Mouse (Mus musculus) layer of hippocampus, postnatal 25 days (tissue): ENCODE data around the gene Cd244a. TPM values are rescaled to one million over a fixed set of nuclear protein-coding genes. Genes with fewer than 3 reads are reported as not detected.

Experiments used
- DNase-seq, 2 experiments: peaks; one replicate each; pipeline ENCODE4 v3.0.0; 2022; ENCODE audit warnings: mixed read lengths in 2 of 2, low spot score in 1 of 2; ENCODE audit errors: extremely low spot score in 1 of 2
- total RNA-seq, 2 experiments: library from RNA; stranded (reverse); gene quantifications; 2 replicates each; pipeline ENCODE4 v1.2.3; 2021

Gene Cd244a
- not detected for total RNA-seq

GRCm38 (mm10) chr1:171558898-171559297 lies at the start of gene Cd244a:
Gene Cd244a, plus strand, starts transcription at chr1:171559193.
- DNase-seq = no peak

- DNase-seq = no peak
Observed at GRCm38 (mm10) chr1:171513234-171513633, 45.8 kb upstream of the Cd244a start.

DNA sequence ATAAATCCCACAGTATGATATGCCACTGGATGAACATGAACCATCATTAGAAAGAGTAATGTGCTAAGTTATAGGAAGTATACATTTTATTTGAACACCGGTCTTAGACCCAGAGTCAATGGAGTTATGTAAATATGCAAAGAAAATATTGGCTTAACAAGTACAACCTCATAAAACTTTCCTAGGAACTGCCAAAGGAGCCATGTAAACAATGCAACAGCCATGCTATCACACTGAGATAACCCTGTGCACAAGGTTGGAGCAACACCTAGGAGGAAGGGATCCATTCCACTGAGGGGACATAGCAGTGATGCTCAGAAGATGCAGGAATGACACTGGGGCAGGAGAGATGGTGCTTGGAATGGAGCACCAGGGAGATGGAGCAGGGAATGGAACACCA lies 45.2 kb upstream of the Cd244a start:
- DNase-seq = no peak

DNA sequence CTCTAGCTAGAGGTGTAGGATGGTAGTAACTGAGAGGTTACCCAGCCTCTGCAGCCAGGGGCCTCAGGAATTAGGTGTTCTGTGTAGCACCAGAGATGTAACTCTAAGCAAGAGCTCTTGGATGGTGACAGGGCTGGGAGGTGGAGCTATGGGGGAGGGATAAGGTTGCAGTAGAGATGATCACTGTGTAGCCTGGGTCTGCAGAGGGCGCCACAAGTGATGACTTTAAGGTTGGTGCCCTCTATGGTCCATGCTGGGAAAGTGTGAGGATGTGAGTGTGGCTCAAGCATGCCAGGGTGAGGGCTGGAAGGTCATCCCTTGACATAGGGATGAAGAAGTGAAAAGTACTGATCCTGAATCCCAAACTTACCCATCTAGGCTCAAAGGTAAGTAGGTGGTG lies 44.0 kb upstream of the Cd244a start:
- DNase-seq = no peak

- DNase-seq = no peak
Observed at GRCm38 (mm10) chr1:171515557-171515956, 43.4 kb upstream of the Cd244a start.

GRCm38 (mm10) chr1:171531367-171531766 lies 27.6 kb upstream of the Cd244a start:
- no peak for DNase-seq

GRCm38 (mm10) chr1:171532830-171533229 lies 26.2 kb upstream of the Cd244a start:
- no peak for DNase-seq

DNA sequence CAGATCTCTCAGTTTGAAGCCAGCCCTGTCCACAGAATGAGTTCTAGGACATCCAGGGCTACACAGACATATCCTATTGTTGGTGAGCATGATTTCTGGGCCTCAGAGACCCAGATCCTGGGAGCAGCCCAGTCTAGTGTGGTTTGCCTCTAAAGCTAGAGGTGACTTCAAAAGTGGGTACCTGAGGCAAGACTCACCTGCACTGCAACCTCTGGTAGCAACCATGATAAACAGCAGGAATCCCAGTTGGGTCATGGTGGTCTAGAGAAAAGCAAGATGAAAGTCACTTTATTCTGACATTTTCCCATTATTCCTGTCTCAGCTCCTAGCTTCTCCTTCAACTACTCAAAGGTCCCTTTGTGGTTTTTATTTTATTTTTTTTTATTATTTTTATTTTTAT lies 24.4 kb upstream of the Cd244a start:
- DNase-seq = no peak

GRCm38 (mm10) chr1:171535194-171535593 lies 23.8 kb upstream of the Cd244a start, which contains the start of gene Itln1:
Gene Itln1, minus strand, starts transcription at chr1:171535294.
- no peak for DNase-seq

DNA sequence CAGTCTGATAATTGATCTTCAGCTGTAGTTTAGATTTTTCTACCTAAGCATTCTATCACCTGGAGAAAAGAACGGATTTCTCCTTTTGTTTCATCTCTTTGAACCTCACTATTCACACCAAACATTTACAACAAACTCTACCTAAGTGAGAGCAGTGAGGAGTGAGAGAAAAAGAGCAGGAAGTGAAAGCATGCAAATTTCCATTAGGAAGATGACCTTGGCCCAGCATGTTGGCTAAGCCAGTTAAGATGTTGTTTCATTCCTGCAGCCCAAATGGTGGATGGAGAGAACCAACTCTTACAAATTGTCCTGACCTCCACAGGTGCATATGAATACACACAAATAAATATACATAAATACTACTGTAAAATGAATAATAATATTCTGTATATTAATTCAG lies 18.3 kb upstream of the Cd244a start:
- DNase-seq = no peak

DNA sequence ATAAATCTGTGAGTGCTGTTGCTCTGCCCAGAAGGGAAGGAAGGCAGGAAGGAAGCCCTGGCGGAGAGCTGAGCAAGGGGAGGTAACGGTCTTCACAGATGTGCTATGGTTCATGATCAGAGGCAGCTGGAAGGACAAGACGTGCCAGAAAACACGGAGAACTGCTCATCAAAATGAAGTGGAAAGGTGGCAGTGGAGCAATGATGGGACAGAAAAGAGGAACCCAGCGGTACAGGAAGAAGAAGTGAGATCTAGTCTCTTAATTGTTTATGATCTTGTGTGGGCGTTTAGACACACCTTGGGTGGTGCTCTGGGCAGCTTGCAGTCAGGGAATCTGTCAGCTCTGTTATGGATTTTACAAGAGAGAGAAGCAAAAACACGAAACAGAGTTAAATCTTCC lies 7.7 kb upstream of the Cd244a start:
- no peak for DNase-seq

- no peak for DNase-seq
Observed at GRCm38 (mm10) chr1:171552230-171552629, 6.8 kb upstream of the Cd244a start.

DNA sequence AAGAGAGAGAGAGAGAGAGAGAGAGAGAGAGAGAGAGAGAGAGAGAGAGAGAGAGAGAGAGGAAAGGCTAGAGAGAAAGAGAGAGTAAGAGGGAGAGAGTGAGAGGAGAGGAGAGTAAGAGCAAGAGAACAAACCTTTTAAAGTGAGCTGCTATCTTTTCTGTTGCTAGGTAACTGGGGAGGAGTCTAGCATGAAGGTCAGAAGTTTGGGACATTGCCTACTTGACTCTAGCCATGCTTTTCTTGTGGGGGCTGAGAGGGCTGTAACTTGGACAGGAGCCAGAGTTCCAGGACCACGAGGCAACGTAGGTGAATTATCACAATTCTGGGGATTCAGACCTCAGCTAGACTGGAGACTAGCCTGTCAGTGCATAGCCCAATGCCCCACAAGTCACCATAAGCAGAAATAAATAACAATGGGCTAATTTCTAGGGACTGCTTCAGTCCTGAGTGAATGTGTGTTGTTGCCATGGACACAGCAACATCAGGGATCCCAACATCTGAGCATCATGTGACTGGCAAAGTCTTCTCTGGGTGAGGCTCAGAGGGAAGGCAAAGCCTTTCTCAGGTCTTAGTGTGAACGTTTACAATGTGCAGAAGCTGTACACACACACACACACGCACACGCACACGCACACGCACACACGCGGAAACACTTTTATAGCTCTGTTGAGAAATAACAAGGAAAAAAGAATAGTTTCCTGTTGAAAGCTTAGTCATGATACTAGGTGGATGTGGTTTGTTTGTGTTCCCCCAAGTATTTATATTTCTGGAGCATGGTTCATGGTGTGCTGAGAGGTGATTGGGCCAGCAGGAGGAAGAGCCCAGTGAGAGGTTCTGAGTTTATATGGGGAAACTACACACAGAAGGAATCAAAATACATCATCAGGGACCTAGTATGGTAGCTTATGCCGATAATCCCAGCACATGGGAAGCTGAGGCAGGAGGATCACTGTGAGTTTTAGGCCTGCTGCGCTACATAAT lies 5.3 kb upstream of the Cd244a start:
- no peak for DNase-seq

DNA sequence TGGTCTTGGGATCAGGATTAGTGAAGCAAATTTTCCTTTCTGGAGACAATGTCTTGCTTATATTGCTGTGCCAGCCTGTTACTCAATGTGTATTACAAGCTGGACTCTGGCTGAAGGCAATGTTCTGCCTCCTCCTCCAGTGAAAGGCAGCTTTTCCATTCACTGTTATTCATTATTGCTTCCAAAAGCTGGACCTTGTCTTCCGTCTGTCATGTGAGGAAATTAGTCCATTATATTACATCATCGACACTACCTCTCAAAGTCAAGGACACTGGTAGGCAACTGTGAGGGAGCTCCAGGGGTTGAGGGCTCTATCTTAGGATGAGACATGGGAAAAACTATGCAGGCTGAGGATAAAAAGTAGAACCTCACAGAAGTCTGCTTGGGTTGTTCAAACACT lies 2.6 kb upstream of the Cd244a start:
- DNase-seq = no peak

GRCm38 (mm10) chr1:171558407-171558806 lies 586 bp upstream of the Cd244a start:
- no peak for DNase-seq

DNA sequence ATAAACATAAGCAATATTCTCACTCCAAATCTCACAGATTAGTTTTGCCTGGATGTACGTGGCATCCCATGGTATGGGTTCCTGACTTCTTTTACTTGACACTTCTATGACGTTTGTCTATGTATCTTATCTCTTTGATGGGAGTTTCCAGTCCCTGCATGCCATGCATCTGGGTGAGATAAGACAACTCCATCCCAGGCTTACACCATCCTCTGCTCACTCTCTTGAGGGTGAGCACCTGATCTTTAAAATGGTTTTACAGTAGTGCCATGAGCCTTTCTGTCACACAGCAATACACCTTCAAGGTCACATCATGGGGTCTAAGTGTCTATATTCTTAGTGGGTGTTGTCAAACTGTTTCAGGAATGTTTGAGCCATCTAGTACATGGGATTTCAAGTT lies 1.3 kb downstream of the Cd244a start:
- no peak for DNase-seq

DNA sequence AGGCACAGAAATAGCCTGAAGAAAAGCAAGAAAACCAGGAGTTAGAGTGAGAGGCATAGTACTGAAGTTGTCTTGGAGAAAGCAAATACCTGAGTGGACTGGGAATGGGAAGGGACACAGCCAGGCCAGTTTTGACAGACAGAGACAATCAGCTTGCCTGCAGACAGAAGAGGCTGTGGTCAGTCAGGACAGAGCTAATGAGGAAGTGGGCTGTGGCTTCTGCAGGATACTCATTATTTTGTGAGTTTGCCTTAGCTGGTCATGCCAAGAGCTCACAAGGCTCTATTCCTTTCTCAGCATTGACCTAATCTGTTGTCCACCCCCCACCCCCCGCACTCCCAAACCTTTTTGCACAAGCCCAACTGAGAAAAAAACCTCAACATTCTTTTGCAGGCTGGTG lies 2.2 kb downstream of the Cd244a start:
- DNase-seq = no peak

DNA sequence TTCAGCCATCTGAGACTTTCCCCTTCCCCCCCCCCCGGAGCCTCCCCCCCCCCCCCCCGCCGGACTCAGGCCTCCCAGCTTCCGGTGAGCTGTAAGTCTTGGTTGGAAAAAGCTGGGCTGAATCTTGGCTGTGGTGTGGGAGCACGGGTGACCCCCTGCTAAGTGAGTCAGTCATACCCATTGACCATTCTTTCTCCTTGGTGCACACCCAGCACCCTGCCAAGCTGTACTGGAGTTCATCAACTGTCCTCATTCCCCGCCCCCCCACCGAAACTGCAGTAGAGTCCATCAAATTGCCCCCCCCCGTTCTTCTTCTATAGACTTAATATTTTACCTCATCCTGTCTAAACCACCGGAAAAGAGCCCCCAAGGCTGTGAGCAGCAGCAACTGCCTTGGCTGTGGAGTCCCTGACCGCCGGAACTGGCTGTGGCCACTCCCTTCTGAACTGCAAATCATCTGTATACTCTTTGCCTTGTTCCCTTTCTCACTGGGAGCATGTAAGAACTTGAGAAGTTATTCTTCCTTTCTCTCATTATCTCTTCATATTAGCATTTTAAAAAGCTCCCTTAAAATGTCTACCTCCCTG lies 2.7 kb downstream of the Cd244a start:
- no peak for DNase-seq

DNA sequence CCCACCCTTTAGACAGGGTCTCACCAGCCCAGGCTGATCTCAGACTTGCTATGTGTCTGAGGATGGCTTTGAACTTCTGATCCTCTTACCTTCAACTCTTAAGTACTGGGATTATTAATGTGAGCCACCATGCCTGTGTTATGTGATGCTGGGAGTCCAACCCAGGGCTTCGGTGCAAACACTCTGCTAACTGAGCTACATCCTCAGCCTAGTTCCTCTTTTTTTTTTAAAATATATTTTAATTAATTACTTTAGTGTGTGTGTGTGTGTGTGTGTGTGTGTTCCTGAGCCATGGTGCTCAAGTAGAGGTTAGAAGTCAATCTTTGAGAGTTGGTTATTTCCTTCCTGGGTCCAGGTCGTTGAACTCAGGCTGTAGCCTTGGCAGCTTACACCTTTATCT lies 4.0 kb downstream of the Cd244a start:
- DNase-seq = no peak

DNA sequence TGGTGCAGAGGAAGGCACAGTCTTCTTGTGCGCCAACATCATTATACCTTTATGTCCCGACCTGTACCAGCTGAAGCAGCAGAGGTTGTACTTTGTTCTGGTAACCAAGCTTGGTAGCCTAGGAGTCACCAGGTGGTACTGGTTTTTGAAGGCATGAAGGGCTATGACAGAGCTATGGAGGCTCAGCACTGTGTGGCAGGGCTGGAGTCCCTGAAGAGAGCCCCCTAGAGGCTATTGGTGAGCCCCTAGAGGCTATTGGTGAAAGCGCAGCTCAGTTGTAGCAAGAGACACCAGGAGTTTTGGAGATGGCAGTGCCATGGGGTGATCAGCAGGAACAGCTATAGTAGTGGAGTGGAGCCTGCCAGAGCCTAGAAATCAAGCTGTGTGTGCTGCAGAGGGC lies 5.3 kb downstream of the Cd244a start:
- no peak for DNase-seq

DNA sequence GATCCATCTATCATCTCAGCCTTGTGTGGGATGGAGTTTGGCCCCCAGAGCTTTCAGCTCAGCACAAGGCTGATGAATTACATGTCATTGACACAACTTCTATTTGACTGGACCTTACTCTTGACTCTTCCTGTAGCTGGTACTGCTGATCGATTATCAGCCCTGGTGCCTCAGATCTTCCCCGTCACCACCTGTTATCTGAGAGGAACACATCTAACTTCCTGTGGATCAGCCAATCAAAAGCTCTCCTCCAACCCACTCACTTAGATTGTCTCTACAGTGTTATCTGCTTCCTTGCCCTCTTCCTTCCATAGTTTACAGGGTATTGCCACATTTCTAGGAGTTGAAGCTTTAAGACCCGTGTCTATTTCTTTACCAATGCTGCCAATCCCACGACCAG lies 6.9 kb downstream of the Cd244a start:
- DNase-seq = no peak

GRCm38 (mm10) chr1:171566777-171567176 lies 7.8 kb downstream of the Cd244a start:
- DNase-seq = peak; percentile 12 to 63
